Mouse (Mus musculus) hindbrain, postnatal 0 days (tissue): Measurements from ENCODE around the gene Cuedc1. TPM values are rescaled to one million over a fixed set of nuclear protein-coding genes. Genes with fewer than 3 reads are reported as not detected.
A peak's percentile ranks its signal among the peaks of the same experiment; 100 is the strongest.

Experiments
- ATAC-seq: fragments of 200-750 bp; cut with Nextera tagmentation; 2 replicates; pipeline ENCODE4 v1.8.0; 2017; ENCODE audit warnings: mild to moderate bottlenecking, moderate TSS enrichment, moderate library complexity
- DNase-seq: peaks from one replicate; pipeline ENCODE4 v3.0.0-alpha.2; 2015; ENCODE audit warnings: low spot score
- H3K27ac ChIP-seq: fragments of 300-500 bp; sonication (generic); 2 replicates; pipeline ENCODE4 v1.5.1; 2014; ENCODE audit warnings: mild to moderate bottlenecking
- H3K27me3 ChIP-seq: fragments of 300-500 bp; sonication (generic); 2 replicates; pipeline ENCODE4 v1.6.1; 2014; ENCODE audit warnings: low read length, mixed read lengths; ENCODE audit not compliant: insufficient read depth
- H3K36me3 ChIP-seq: fragments of 300-500 bp; sonication (generic); 2 replicates; pipeline ENCODE4 v1.6.1; 2014; ENCODE audit warnings: low read length, mixed read lengths; ENCODE audit not compliant: insufficient read depth
- H3K4me1 ChIP-seq: fragments of 300-500 bp; sonication (generic); 2 replicates; pipeline ENCODE4 v1.6.1; 2014; ENCODE audit warnings: antibody characterized with exemption, low read length, mixed read lengths; ENCODE audit not compliant: insufficient read depth
- H3K4me2 ChIP-seq: fragments of 300-500 bp; sonication (generic); 2 replicates; pipeline ENCODE4 v1.6.1; 2014; ENCODE audit warnings: low read depth, mild to moderate bottlenecking, low read length, moderate library complexity, mixed read lengths
- H3K4me3 ChIP-seq: fragments of 300-500 bp; sonication (generic); 2 replicates; pipeline ENCODE4 v1.5.1; 2014; ENCODE audit warnings: low read length
- H3K9ac ChIP-seq: fragments of 300-500 bp; sonication (generic); replicated peaks from 2 replicates; pipeline ENCODE4 v1.6.1; 2014; ENCODE audit warnings: mild to moderate bottlenecking, low read length, moderate library complexity, mixed read lengths
- H3K9me3 ChIP-seq: fragments of 300-500 bp; sonication (generic); 2 replicates; pipeline ENCODE4 v1.6.1; 2016; ENCODE audit warnings: low read length, mixed read lengths
- CTCF ChIP-seq: IDR thresholded peaks from 2 replicates; pipeline ENCODE4 v1.5.1; 2016; ENCODE audit warnings: antibody characterized with exemption, control low read depth, low read depth
- WGBS: fragments of 180-500 bp; shearing (Covaris S2); extraction: QIAGEN DNeasy Blood & Tissue Kit; methylation state at CpG from one replicate; pipeline ENCODE4 v1.1.7; 2014; 5-methylcytosine and 5-hydroxymethylcytosine counted together
- polyA plus RNA-seq: library from polyadenylated mRNA; unstranded; fragments of >200 nt; fragmentation: Nextera tagmentation; extraction: Ambion mirVana; gene quantifications from 2 replicates; pipeline ENCODE4 v1.2.1, GENCODE M21; 2015
- total RNA-seq: library from RNA; depleted of rRNA; stranded (reverse); fragments of >200 nt; gene quantifications from 2 replicates; pipeline ENCODE4 v1.2.3, GENCODE M21; 2014

Cuedc1 gene
- total and polyA plus RNA-seq, 2 experiments from 2014 or later, result 35.8 to 44.6 TPM

- DNase-seq, result no peak
- WGBS, result 65% methylated on average over 7 of the region's 7 CpGs
- H3K36me3 ChIP-seq, result no peaks in the 10 kb centered on the region
- TF ChIP-seq CTCF, result no peak
- no peaks in the 10 kb centered on the region for H3K9me3 ChIP-seq
- no peak overlapping the region for H3K4me2 ChIP-seq
- no peak overlapping the region for H3K4me3 ChIP-seq
- peak overlapping the region; percentile 62; the same call in 1 of the 2 replicates for H3K27ac ChIP-seq
- no peak overlapping the region for H3K9ac ChIP-seq
- H3K27me3 ChIP-seq, result no peaks in the 10 kb centered on the region
- peaks cover 9% of the 10 kb centered on the region for H3K4me1 ChIP-seq
- no peak for ATAC-seq
These were observed 27.6 kb downstream of the Cuedc1 start for GRCm38 (mm10) chr11:88125483-88125882.

- H3K36me3 ChIP-seq, result no peaks in the 10 kb centered on the region
- TF ChIP-seq CTCF, result no peak
- no peak overlapping the region for H3K9ac ChIP-seq
- ATAC-seq (peak; percentile 86), DNase-seq (peak; percentile 78)
- no peaks in the 10 kb centered on the region for H3K9me3 ChIP-seq
- H3K4me1 ChIP-seq, result peaks cover 7% of the 10 kb centered on the region; the same call in 1 of the 2 replicates
- peak overlapping the region; percentile 62 for H3K27ac ChIP-seq
- WGBS, result 20% methylated on average over 5 of the region's 5 CpGs
- H3K4me3 ChIP-seq, result no peak overlapping the region
- no peaks in the 10 kb centered on the region for H3K27me3 ChIP-seq
- no peak overlapping the region for H3K4me2 ChIP-seq
These were observed 28.5 kb downstream of the Cuedc1 start for GRCm38 (mm10) chr11:88126306-88126793.

DNA sequence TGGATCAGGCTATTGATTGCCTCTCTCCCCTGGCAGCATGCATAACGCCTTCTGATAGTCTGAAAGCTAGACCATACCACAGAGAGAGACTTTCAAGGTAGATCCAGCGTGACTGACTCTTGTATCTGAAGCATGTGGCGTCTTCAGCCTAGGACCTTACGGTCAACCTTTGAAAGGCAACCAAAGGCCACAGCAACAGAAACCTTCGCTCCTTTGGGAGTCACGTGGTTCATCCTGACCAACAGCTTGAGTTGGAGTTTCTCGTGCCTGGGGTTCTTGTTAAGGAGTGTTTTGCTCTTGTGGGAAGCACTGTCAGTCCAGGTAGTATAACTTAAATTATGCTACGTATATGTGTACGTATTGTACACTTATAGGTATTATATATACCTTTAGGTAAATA is 30.6 kb downstream of the Cuedc1 start:
- Histone ChIP-seq H3K4me1 (peaks cover 7% of the 10 kb centered on the region; the same call in 1 of the 2 replicates), H3K27me3 (no peaks in the 10 kb centered on the region), H3K9ac (no peak overlapping the region), H3K36me3 (no peaks in the 10 kb centered on the region), H3K4me2 (no peak overlapping the region), H3K4me3 (no peak overlapping the region), H3K9me3 (no peaks in the 10 kb centered on the region), H3K27ac (no peak overlapping the region)
- WGBS, result 92% methylated on average over 9 of the region's 9 CpGs
- ATAC-seq (no peak), DNase-seq (no peak)
- TF ChIP-seq CTCF, result no peak

GRCm38 (mm10) chr11:88129281-88129680 is 31.4 kb downstream of the Cuedc1 start:
- no peak for TF ChIP-seq CTCF
- no peak overlapping the region for H3K4me2 ChIP-seq
- no peaks in the 10 kb centered on the region for H3K9me3 ChIP-seq
- H3K9ac ChIP-seq, result no peak overlapping the region
- H3K36me3 ChIP-seq, result no peaks in the 10 kb centered on the region
- peaks cover 7% of the 10 kb centered on the region; the same call in 1 of the 2 replicates for H3K4me1 ChIP-seq
- 0 out of 2 replicates have a peak overlapping the region, but pooled peaks have one; percentile 3 for H3K27ac ChIP-seq
- ATAC-seq (no peak), DNase-seq (no peak)
- 56% methylated on average over 3 of the region's 3 CpGs for WGBS
- no peak overlapping the region for H3K4me3 ChIP-seq
- no peaks in the 10 kb centered on the region for H3K27me3 ChIP-seq

DNA sequence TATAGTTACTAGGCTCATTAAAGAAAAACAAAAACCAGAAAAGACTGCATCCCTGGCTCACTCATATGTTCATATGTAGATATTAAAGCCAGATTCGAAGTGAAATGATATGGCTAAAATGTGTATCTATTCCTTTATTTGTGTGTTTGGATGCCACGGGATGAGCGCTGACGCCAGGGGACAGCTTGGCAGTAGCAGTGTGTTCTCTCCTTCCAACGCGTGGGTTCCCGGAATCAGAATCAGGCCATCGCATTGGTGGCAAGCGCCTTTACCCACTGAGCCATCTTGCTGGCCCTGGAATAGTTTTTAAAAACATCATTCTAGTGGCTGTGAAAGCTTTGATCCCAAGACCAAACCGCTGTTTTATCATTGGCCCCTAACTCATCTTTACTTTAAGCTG is 32.1 kb downstream of the Cuedc1 start:
- peaks cover 7% of the 10 kb centered on the region; the same call in 1 of the 2 replicates for H3K4me1 ChIP-seq
- ATAC-seq (no peak), DNase-seq (no peak)
- H3K4me3 ChIP-seq, result no peak overlapping the region
- no peak overlapping the region for H3K4me2 ChIP-seq
- TF ChIP-seq CTCF, result no peak
- H3K9me3 ChIP-seq, result no peaks in the 10 kb centered on the region
- WGBS, result 76% methylated on average over 10 of the region's 10 CpGs
- no peak overlapping the region for H3K9ac ChIP-seq
- H3K27me3 ChIP-seq, result no peaks in the 10 kb centered on the region
- H3K27ac ChIP-seq, result no peak overlapping the region
- H3K36me3 ChIP-seq, result no peaks in the 10 kb centered on the region

DNA sequence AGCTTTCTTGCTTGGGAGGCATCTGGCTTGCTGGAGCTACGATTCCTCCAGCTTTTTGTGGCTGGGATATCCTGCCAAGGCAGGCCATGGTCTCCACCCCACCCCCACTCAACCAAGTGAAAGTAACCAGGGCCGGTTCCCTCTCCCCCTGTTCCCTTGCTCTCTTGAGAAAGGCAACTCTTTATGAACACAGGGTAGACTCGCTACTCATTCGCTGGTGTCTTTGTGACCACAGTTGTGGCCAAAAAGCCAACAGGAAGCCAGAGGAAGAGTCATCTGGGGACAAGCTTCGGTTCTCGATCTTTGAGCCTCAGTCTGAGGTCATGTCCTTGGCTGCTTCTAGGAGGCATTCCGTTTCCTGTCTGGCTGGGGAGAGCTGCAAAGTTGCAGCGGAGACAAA is 34.0 kb downstream of the Cuedc1 start:
- ATAC-seq (peak; percentile 21; the same call in 1 of the 2 replicates), DNase-seq (peak; percentile 39)
- 43% methylated on average over 8 of the region's 8 CpGs for WGBS
- no peak for TF ChIP-seq CTCF
- Histone ChIP-seq H3K9ac (no peak overlapping the region), H3K9me3 (no peaks in the 10 kb centered on the region), H3K4me1 (0 out of 2 replicates have a peak, but pooled peaks cover 4% of the 10 kb centered on the region), H3K4me3 (no peak overlapping the region), H3K36me3 (no peaks in the 10 kb centered on the region), H3K27me3 (no peaks in the 10 kb centered on the region), H3K4me2 (no peak overlapping the region), H3K27ac (peak overlapping the region; percentile 56; the same call in 1 of the 2 replicates)

DNA sequence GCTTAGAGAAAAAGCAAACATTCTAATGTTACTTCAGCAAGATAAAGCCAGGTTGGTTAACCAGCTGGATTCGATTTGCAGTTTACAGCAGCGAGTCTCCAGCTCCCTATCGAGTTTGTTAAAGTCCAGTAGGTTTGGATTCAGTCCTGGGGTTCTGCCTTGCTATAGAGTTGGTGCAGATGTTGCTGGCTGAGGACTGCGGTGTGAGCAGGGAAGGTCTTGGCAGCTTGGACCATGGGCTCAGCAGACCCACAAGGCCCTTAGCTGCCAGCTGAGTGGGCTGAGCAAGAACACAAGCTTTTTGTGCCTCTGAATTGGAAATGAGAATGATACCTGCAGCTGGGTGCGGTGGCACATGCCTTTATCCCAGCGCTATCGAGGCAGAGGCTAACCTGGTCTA is 37.4 kb downstream of the Cuedc1 start:
- H3K9me3 ChIP-seq, result no peaks in the 10 kb centered on the region
- H3K4me3 ChIP-seq, result no peak overlapping the region
- WGBS, result 61% methylated on average over 7 of the region's 7 CpGs
- ATAC-seq (no peak), DNase-seq (no peak)
- no peaks in the 10 kb centered on the region for H3K27me3 ChIP-seq
- no peak overlapping the region for H3K27ac ChIP-seq
- no peaks in the 10 kb centered on the region for H3K36me3 ChIP-seq
- no peak for TF ChIP-seq CTCF
- H3K4me2 ChIP-seq, result no peak overlapping the region
- H3K4me1 ChIP-seq, result peaks cover 27% of the 10 kb centered on the region
- H3K9ac ChIP-seq, result no peak overlapping the region
